Mouse (Mus musculus): ENCODE data around the gene Cpeb2.

The Cpeb2 gene

DNA sequence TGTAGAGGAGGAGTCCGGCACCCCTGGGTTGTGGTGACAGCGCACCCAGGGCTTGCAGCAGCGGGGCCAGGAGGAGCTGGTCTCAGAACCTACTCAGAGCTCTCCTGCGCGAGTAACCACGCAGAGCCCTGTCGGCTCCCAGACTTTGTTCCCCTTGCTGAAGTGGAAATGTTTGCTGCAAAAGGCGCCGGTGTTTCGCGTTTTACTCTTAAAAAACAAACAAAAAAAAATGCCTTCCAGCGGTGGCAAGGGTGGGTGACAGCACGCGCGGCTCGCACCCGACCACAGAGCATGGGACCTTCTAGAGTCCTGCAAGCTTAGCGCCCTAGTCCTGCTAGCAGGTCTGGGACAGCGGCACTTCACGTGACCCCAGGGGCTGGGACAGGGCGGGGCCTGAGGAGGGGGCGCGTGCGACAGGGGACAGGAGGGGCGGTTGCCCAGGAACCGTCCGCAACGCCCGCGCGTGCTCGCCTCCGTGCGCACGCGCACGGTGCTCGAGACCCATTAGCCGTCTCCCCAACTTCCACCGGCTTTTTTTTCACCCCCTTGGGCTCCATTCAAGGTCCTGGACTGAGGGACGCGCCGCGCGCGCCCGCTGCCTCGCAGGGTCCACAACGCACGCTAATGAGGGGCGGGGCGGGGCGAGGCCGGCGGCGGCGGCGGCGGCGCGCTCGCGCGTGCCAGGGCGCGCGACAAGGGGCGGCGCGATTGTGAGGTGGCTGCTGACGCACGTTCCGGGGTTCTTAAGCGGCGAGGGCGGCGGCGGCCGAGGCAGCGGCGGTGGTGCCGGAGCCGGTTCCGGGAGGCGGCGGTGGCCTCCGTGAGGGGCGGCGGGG lies at the start of gene Cpeb2:
TSS of gene Cpeb2 (plus strand) at position 691 of the 836 bp plus-strand sequence.
- DNase-seq = peak; percentile 100

DNA sequence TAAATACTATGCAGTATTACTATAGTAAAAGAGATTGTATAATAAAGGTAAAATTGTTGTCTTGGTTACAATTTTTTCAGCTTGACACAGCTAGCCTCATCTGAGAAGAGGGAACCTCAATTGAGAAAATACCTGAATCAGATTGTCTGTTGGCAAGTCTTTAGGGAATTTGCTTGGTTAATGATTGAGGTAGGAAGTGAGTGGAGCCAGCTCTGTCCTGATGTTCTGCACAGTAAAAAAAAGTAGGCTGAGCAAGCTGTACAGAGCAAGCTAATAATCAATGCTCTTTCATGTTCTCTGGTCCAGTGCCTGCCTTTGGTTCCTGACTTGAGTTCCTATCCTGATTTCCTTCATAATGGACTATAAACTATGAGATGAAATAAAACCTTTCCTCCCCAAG lies 49.4 kb upstream of the Cpeb2 start:
- DNase-seq = no peak

DNA sequence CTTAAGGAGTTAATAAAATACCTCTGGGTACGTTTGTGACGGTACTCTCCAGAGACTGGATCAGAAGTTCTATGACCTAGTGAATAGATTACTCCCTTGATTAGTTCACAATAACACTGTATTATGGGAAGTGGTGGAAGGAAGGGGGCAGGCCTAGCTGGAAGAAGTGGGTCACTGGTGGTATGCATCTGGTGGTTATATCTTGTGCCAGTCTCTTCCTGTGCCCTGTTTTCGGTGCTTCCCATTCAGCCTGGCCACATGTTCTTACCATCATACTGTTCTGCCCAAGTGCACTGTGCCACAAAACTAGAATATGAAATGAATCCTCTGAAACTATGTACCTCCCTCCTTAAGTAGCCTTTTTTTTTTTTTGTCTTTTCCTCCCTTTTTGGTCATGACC lies 48.1 kb upstream of the Cpeb2 start:
- DNase-seq = no peak

DNA sequence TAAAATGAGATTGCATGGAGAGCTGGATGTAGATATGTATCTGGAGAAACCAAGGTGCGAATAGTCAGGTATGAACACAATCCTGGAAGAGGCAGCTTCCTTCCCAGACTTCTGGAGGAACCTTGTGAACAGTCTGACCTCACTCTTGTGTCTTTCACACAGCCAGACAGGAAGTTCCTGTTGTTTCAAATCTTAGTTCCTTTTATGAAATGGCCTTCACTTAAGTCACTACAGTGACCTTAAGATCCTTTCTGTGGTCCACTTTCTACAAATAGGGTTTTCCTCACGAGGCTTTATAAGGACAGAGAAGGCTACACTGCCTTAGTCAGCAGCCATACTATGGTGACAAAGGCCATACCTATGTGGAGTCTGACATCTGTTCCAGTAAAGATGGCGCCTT lies 47.5 kb upstream of the Cpeb2 start:
- DNase-seq = no peak

DNA sequence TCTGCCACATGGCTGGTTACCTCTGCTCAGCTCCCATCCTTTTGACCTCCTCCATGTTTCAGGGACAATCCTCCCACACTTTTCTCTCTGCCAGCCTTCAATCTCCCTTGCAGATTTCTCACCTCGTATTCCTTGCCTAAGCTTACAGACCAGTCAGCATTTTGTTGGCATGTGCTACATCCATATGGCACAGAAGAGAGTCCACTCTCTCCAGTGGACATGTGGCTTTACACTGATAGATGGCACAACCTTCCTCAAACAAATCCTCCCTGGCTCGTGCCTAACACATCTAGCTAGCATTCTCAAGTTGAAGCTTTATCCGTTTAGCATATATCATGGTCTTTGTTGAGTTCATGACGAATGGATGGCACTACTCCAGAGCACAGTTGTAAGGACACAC lies 32.3 kb upstream of the Cpeb2 start:
- DNase-seq = no peak

DNA sequence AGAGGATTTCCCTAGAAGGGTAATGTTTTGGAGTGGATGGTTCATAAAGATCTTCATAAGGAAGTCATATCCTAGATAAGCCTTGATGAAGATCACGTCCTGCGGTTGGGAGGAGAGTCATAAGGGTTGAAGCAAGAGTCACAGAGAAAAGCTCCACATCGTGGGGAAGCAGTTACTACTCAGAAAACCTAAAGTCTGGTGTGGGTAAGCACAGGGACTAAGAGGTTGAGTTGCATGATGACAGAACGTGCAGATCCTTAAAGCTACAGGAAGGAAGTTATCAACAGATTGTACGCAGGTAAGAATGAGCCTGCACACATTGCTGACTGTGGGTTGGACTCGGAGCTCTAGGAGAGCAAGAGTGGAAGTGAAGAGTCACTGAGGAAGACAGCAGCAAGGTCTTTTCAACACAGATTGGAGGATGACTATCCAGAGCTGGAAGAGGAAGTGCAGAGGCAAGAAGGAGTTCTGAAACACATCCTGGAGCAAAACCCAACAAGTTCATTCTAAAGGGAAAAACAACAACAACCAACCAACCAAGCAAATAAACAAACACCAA lies 26.4 kb upstream of the Cpeb2 start:
- no peak for DNase-seq

DNA sequence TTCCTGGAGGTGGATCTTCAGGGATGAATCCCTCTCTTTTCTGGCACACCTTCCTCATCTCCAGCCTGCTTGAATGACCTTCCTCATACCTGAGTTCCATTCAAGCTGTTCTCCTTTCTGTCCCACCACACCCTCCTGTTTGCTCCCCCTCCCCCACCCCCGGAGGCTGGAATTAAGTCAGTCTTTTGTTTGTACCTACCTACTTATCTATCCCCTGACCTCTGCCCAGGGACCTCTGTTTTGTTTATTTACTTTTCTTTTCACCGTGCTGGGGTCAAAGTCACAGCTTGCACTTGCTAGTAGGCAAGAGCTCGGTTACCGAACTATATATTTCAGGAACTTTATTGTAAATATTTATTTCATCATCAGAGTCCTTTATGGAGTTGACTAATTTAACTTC lies 15.5 kb upstream of the Cpeb2 start:
- DNase-seq = no peak

DNA sequence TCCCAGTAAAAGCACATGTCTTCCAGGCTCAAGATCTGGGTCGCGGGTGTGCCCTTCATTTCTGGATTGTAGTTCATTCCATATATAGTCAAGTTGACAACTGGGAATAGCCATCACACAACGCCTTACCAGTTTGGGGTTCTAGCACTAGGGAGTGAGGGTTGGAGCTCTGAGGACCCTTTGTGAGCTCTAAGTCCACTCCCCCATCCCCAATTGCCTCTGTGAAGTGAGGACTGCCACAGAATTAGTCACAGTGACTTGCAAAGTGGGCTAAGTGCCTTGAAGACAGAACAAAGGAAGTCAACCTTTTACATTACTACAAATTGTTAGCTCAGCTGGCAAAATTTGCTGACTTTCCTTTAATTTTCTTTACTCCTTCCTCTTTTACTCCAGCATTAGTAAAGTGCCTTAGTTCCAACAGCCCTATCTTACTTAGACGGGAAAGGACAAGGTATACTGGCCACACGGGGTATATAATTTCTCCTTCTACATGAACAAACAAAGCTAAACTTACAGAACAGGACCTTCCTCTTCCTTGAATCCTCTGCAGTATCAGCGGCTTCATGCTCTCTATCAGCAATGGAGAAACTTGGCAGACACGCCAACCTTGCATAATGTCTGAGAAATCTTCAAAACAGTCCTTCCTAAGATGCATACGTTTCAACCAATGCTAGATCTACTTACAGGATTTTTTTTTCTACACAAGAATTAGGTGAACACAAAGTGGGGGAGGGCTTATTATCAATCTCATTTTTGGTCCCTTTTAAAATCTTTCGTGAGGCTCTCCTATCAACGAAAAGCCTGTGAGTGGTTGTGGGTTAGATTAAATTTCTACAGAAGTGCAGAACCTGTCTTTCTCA lies 14.8 kb upstream of the Cpeb2 start:
- peak; percentile 83 for DNase-seq

DNA sequence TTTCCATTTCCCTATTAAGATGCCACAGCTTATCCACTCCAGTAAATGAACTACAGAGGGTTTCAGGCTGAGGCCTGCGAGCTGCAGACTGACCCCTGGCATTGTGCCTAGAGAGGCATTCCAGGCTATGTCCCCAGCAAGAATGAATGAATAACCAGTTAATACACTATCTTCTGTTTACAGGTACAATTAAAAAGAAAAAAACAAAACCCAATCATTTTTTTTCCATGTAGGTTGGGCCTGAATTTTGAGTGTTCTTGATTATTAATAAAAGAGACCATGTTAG lies 14.2 kb upstream of the Cpeb2 start:
- no peak for DNase-seq

DNA sequence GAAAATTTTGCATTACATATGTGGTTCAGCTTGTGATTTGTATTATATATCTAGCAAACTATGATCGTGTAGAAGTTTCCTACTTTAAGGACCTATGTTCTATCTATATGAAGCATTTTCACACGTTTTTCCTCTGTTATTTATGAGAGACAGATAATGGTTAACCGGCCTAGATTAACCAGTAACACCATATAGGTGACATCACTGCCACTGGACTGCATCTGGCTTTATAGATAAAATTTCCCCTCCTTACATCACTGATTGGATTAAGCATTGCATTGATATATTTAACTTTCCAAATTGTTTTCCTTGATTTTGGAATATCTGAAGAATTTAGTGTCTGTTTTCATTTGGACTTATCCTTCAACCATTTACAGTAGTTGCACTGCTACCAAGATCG lies 9.6 kb upstream of the Cpeb2 start:
- no peak for DNase-seq

DNA sequence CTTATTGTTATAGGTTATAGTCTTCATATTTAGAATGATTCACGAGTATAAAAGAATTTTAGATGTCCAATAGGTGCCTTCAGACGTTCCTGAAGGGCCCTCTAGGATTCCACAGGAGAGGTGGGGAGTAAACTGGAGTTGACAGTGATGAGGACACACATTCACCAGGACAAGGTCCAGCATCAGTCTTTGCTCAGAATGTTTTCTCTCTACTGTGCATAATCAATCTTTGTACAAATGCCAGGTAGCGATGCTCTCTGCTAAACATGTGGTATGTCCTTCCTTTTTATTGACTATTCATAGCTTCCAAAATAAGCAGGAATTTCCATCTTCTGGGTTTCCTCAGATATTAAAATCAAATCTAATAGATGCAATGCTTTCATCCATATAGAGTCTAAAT lies 8.7 kb upstream of the Cpeb2 start:
- no peak for DNase-seq

DNA sequence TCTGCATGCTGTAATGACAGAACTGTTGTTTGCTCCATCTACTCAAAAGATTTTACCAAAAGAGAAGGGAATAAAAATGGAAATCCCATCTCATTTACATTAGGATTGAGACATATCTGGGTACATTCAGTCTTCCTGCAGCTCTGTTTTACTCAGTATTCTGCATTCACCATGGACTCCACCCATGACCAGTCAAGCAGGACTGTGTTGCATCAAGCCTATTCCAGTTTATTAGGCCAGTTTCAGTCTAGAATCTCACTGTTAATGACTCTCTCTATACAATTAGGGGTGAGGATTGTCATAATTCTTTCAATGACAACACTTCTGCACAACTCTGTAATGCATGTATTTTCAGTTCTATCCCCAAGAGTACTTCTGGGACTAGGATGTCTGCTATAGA lies 6.8 kb upstream of the Cpeb2 start:
- no peak for DNase-seq

DNA sequence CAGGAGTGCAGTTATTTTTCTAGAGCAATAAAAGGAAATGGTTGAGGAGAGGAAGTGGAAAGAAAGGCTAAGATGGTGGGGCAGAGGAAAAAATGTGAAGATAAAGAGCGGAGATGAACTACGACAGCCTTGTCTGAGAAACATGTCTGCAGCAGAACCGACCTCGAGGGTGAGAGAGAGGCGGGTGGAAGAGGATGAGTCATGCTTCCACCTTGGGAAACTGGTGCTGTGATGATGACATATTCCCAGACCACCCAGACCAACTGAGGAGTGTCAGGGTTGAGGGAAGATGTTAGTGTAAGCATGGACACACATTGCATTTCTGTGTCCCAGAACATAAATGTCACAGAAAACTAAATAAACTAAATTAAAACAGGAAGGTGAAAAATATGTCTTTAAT lies 5.4 kb upstream of the Cpeb2 start:
- DNase-seq = peak; percentile 67

DNA sequence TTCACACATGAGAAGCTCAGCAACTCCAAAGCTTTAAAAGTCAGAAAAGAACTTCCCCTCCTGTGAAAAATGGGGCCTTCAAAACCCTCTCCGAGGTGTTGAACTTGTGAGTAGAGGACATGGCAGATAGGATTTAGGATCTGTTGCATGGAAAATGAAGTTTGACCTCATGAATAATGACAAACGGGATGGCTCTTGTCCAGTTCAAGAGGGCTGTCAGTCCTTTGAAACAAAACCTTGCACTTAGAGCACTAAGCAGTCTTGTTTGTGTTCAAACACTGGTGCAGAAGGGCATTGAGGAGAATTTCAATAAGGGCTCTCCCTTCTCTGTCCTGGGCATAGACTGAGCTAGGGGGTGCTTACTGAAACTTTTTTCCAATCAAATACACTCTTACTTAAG lies 1.9 kb upstream of the Cpeb2 start:
- DNase-seq = peak; percentile 56

DNA sequence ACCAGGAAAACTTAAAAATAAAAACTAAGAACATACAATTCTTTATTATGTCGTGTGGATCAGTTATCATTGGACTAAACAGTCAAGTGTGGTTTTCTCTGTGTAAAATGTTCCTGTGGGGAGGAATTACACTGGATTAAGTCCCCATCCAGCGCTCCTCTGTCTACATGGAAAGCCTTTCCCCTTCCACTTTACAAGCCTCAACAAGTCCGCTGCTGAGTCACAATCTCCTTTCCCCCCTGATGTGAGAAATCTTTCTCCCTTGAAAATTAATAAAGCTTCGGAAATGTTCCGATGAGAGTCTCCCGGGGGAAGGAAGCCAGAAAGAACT lies 856 bp upstream of the Cpeb2 start:
- DNase-seq = no peak

DNA sequence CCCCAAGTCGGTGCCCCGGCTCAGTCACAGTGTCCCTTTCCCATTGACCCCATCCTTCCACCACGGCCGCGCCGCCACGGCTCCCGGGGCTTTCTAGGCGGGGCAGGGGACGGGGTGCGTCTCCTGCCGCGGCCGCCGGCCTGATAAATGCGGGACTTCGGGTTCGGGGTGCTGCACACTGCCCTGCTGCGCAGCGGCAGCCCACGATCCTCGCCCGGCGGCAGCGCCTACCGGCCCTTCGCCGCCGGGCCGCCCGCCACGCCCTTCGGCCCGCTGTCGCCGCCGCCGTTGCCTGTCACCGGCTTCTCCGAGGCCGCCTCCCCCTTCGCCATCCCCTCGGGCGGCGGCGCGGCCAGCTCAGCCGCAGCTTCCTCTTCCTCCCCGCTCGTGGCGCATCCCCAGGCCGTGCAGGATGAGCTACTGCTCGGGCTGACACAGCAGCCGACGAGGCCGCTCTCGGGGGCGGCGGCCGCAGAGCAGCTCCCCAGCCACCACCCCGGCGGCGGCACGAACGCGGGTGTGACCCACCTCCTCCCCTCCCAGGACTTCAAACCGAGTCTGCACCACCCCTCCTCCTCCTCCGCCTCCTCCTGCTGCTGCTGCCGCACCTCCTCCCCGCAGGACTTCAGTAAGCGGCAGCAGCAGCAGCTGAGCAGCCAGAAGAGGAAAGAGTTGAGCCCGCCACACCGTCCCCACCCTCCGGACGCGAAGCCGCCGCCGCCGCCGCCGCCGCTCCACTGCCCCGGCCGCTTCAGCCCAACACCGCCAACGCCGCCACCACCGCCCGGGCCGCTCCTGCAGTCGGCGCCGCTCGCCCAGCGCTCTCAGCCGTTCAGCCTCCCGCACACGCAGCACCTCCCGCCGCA lies 579 bp downstream of the Cpeb2 start:
- DNase-seq = peak; percentile 99

DNA sequence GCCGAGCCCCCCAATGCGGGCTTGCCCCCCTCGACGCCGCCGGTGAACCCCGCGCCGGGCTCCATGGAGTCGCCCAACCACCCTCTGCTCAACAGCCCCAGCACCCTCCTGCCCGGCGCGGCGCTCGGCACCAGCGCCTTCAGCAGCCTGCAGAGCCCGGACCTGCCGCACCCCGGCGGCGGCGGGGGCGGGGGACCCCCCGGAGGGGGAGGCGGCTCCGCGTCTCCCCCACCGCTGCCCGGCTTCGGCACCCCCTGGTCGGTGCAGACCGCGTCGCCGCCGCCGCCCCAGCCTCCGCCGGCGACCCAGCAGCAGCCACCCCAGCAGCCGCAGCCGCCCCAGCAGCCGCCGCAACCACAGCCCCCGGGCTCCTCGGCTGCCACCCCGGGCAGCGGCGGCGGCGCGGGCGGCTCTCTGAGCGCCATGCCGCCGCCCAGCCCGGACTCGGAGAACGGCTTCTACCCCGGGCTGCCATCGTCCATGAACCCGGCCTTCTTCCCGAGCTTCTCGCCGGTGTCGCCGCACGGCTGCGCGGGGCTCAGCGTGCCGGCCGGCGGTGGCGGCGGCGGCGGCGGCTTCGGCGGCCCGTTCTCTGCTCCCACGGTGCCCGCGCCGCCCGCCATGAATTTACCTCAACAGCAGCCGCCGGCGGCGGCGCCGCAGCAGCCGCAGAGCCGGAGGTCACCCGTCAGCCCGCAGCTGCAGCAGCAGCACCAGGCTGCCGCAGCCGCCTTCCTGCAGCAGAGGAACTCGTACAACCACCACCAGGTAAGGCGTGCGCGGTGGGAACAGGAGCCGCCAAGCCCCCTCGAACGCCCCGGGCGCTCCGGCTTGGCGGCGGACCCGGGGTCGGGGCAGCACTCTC lies 1.6 kb downstream of the Cpeb2 start:
- peak; percentile 97 for DNase-seq

DNA sequence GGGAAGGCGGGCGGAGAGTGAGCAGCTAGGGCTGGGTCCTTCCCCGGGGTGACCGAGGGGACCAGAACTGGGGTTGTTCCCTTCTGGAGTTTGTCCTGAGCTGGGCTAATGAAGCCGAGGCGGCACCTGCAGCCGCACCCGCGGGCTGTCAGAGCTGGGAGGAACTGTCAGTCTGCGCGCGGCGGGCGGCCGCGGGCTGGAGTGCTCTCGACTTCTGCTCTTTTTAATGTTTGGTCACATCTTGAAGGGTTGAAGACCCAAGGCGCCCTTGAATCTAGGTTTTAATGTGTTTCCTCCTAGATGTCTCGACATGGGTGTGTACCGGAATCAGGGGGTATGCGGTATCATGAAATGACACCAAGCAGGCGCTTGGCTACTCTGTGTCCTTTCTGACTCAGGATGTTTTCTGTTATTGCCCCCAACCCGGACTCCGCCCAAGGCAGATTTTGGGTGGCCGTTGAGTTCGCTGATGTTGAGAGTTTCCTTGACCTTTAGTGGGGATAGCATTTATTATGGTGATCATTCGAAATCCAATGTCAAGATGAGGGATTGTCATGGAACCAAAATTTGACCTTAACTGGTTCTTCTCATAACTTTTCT lies 2.3 kb downstream of the Cpeb2 start:
- peak; percentile 93 for DNase-seq

DNA sequence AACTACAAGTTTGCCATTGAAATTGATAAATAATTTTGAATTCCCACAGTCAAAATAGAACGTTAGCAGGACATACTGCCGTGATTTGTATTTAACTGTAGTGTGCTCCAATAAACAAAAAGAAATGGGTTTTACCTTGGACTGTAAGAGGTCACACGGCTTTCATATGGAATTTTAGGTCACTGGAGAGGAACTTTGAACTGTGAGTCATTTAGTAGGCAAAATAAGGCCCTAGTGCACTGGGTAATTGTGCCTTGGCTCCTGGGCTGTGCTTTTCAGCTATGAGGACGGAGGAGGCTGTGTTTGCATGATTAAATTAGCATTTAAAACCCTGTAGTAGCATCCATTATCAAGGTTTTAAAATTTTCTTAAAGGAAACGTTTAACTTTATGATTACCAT lies 3.0 kb downstream of the Cpeb2 start:
- DNase-seq = no peak

DNA sequence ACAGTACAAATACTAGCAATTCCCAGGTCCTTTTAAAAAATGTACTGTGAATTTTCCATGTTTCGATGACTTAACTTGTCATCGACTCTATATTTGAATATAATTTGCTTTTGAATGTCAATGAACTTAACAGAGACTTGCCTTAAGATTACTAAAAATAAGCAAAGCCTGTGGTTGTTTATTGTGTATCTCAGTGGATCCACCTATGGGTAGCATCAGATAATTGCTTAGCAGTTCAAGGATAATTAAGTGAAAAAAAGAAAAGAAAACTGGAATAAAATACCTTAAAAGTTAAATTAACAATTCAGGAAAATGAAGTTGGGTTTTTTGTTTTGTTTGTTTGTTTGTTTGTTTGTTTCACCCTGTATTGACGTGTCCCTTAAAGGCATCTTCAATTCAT lies 3.5 kb downstream of the Cpeb2 start:
- no peak for DNase-seq

DNA sequence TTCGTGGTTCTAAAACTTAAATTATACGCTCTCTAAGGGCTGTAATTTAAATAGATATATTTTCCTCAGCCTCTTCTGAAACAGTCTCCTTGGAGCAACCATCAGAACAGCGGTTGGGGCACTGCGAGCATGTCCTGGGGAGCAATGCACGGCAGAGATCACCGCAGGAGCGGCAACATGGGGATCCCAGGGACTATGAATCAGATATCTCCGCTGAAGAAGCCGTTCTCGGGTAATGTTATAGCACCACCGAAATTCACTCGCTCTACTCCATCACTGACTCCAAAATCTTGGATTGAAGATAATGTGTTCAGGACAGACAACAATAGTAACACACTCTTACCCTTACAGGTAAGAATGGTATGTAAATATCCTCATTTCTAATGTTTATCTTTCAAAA lies 4.3 kb downstream of the Cpeb2 start:
- DNase-seq = peak; percentile 81

Measured in heart, adult 11 months (tissue).